Mouse (Mus musculus) G1E (cell line): ENCODE results near the gene Dpp8.

ENCODE experiments used
- CTCF ChIP-seq: IDR thresholded peaks from 2 replicates; pipeline ENCODE4 v1.5.1; 2012; ENCODE audit warnings: low read depth, low read length, inconsistent platforms, mixed read lengths
- GATA1 ChIP-seq: IDR thresholded peaks from 2 replicates; pipeline ENCODE4 v1.6.1; 2012; ENCODE audit warnings: borderline replicate concordance, low read length, inconsistent platforms, mixed read lengths
- GATA2 ChIP-seq: IDR thresholded peaks from 2 replicates; pipeline ENCODE4 v1.6.1; 2012; ENCODE audit warnings: low read depth, low read length, inconsistent platforms, borderline replicate concordance
- POLR2AphosphoS5 ChIP-seq: IDR thresholded peaks from 2 replicates; pipeline ENCODE4 v1.6.1; 2012; ENCODE audit warnings: low read depth, low read length, inconsistent platforms; ENCODE audit not compliant: insufficient replicate concordance
- TAL1 ChIP-seq: conservative IDR thresholded peaks from 2 replicates; pipeline ENCODE4 v1.6.1; 2012; ENCODE audit warnings: low read depth, low read length, inconsistent platforms, mixed read lengths

DNA sequence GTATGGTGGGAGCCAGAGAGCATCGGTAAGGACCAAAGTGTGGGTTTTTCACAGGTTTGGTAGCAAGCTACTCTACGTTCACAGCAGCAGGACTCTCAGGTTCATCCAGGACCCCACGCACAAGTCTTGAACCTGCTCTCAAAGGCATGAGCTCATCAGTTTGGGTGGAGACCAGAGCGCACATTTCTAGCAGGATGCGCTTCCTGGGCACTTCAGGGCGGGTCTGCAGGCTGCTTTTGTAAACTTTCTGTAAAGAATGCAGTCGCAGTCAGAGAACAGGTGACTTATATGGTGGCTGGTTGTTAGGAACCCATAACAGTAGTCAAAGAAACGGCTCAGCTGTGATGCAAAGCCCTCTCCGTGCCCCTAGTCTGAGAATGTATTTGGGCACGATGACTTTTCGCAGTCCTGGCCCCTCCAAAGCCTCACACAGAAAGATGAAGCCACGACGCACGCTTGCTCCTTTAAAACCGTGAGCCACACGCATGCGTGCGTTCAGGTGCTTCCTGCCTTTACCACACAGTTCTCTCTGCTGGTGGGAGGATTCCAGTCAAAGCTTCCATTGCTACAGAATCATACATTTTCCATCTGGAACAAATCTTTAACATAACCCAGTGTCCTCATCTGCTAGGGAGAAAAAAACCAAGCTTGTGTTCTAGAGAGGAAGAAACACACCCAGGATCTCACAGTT lies 51.0 kb downstream of the Dpp8 start:
- TF ChIP-seq CTCF (no peak), TAL1 (no peak), POLR2AphosphoS5 (no peak), GATA1 (no peak), GATA2 (no peak)
